Mouse (Mus musculus): ENCODE measurements at regions not wholly inside any gene's neighbourhood (a gene's known extent, or its start where the extent isn't known, plus 50 kb on each side); places are given as distances from the start of the nearest gene placed in this dataset.

GRCm38 (mm10) chr3:52535411-52536021, 267.4 kb downstream of the Foxo1 start:
- H3K4me1 ChIP-seq (ENCODE audit: control insufficient read depth, insufficient read depth, low read length), result no peaks in the 10 kb centered on the region
- TF ChIP-seq CTCF (IDR thresholded peaks at IDR 0.05; ENCODE audit: low read depth, low read length) (no peak), POLR2A (IDR thresholded peaks at IDR 0.05; ENCODE audit: borderline replicate concordance, low read depth, low read length) (no peak)
- H3K27ac ChIP-seq (ENCODE audit: insufficient read depth, low read depth, low read length), result no peak overlapping the region
- no peak overlapping the region for H3K4me3 ChIP-seq (ENCODE audit: insufficient read depth, low read length)

DNA sequence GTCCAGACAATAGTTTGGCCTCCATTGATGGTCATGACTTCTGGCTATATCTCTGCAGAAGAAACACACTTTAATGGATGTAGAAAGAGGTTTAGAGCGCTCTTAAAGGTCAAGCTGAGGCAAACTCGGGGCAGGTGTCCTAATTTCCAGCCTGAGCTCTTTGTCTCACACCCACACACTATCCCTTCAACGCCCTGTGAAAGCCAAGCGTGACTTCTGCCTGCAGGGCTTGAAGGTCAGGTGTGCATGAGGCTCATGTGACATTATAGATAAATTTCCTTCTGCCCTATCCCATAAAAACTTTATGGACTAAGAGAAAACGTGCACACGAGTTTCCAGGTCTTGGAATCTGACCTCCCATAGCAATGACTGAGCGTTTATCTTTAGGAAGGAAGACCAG, 266.0 kb downstream of the Foxo1 start:
- no peak overlapping the region for H3K27ac ChIP-seq (ENCODE audit: insufficient read depth, low read depth, low read length)
- TF ChIP-seq CTCF (IDR thresholded peaks at IDR 0.05; ENCODE audit: low read depth, low read length) (no peak), POLR2A (IDR thresholded peaks at IDR 0.05; ENCODE audit: borderline replicate concordance, low read depth, low read length) (no peak)
- no peaks in the 10 kb centered on the region for H3K4me1 ChIP-seq (ENCODE audit: control insufficient read depth, insufficient read depth, low read length)
- H3K4me3 ChIP-seq (ENCODE audit: insufficient read depth, low read length), result no peak overlapping the region

DNA sequence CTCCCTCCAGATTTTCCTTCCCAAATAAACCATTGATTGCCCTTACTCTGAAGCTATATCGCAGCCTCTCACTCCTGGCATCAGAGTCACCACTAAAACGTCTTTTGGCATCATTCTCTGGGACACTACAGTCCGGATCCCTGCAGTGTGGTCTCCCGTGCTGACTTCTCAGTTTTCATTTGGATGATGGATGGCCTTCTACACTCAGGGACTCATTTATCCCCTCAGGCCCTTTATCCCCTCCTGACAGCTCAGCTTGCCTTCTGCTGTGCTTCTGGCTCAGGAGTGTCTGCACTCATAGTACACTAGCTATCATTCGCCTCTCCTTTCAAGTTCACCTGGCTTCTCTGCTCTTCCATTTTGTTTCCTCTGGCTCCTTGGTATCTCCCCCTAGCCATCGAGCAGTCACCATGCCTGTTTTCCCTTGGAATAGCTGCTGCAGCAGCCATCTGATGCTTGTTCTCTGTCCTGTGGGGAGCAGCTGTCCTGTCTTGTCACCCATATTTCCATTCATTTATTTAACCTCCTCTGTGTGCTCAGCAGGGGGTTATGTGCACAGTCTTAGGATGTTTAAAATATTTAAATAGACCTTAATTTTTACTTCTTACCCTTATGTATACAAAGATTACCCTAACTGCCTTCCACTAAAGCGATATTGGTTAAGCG, 263.7 kb downstream of the Foxo1 start:
- no peaks in the 10 kb centered on the region for H3K4me1 ChIP-seq (ENCODE audit: control insufficient read depth, insufficient read depth, low read length)
- no peak overlapping the region for H3K27ac ChIP-seq (ENCODE audit: insufficient read depth, low read depth, low read length)
- no peak overlapping the region for H3K4me3 ChIP-seq (ENCODE audit: insufficient read depth, low read length)
- TF ChIP-seq CTCF (IDR thresholded peaks at IDR 0.05; ENCODE audit: low read depth, low read length) (no peak), POLR2A (IDR thresholded peaks at IDR 0.05; ENCODE audit: borderline replicate concordance, low read depth, low read length) (no peak)

- Histone ChIP-seq H3K27ac (ENCODE audit: insufficient read depth, low read depth, low read length) (no peak overlapping the region), H3K4me3 (ENCODE audit: insufficient read depth, low read length) (no peak overlapping the region), H3K4me1 (ENCODE audit: control insufficient read depth, insufficient read depth, low read length) (no peaks in the 10 kb centered on the region)
- TF ChIP-seq POLR2A (IDR thresholded peaks at IDR 0.05; ENCODE audit: borderline replicate concordance, low read depth, low read length), result no peak
- no peak for TF ChIP-seq CTCF (IDR thresholded peaks at IDR 0.05; ENCODE audit: low read depth, low read length)
These were observed 262.4 kb downstream of the Foxo1 start for GRCm38 (mm10) chr3:52530406-52530970.

DNA sequence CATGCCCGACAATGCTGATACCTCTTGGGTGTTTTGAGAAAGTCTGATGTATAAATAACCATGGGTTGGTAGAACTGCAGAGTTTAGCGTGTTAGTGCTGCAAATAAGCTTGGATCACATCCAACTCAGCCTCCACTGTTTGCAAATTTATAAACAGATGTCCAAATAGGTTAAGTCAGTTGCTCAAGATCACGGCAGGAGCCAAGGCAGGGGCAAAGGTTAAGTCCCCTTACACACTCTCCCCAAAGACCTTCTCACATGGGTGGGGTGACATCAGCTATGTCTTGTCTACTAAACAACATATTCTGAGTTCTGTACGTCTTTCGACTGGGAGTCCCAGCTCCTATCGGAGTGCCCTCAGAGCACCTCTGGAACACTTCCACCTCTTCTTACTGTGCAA, 261.0 kb downstream of the Foxo1 start:
- H3K4me1 ChIP-seq (ENCODE audit: control insufficient read depth, insufficient read depth, low read length), result no peaks in the 10 kb centered on the region
- H3K4me3 ChIP-seq (ENCODE audit: insufficient read depth, low read length), result no peak overlapping the region
- TF ChIP-seq CTCF (IDR thresholded peaks at IDR 0.05; ENCODE audit: low read depth, low read length), result no peak
- TF ChIP-seq POLR2A (IDR thresholded peaks at IDR 0.05; ENCODE audit: borderline replicate concordance, low read depth, low read length), result no peak
- H3K27ac ChIP-seq (ENCODE audit: insufficient read depth, low read depth, low read length), result no peak overlapping the region

GRCm38 (mm10) chr3:52528521-52528920, 260.4 kb downstream of the Foxo1 start:
- Histone ChIP-seq H3K4me1 (ENCODE audit: control insufficient read depth, insufficient read depth, low read length) (no peaks in the 10 kb centered on the region), H3K4me3 (ENCODE audit: insufficient read depth, low read length) (no peak overlapping the region), H3K27ac (ENCODE audit: insufficient read depth, low read depth, low read length) (no peak overlapping the region)
- TF ChIP-seq CTCF (IDR thresholded peaks at IDR 0.05; ENCODE audit: low read depth, low read length) (no peak), POLR2A (IDR thresholded peaks at IDR 0.05; ENCODE audit: borderline replicate concordance, low read depth, low read length) (no peak)

DNA sequence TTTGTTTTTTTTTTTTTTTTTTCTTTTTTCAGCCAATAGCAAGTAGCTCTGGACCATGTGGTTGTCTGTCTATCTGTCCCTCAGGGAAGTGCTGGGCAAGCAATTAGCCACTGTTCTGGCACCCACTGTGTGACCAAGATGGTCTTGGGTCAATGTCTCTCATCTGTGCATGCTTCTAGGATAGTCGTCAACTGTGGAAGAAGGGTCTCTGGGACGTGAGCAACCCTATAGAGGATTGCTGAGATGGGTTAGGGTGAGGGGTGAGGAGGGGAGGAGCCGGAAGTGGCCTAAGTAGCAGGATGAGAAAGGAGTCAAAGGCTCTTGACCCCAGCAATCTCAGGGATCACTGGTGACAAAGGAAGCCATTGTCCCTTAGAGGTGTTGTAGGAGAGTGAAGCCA, 259.6 kb downstream of the Foxo1 start:
- TF ChIP-seq CTCF (IDR thresholded peaks at IDR 0.05; ENCODE audit: low read depth, low read length) (no peak), POLR2A (IDR thresholded peaks at IDR 0.05; ENCODE audit: borderline replicate concordance, low read depth, low read length) (no peak)
- Histone ChIP-seq H3K4me3 (ENCODE audit: insufficient read depth, low read length) (no peak overlapping the region), H3K4me1 (ENCODE audit: control insufficient read depth, insufficient read depth, low read length) (no peaks in the 10 kb centered on the region), H3K27ac (ENCODE audit: insufficient read depth, low read depth, low read length) (no peak overlapping the region)

GRCm38 (mm10) chr3:52527010-52527754, 259.0 kb downstream of the Foxo1 start:
- no peak for TF ChIP-seq CTCF (IDR thresholded peaks at IDR 0.05; ENCODE audit: low read depth, low read length)
- no peak for TF ChIP-seq POLR2A (IDR thresholded peaks at IDR 0.05; ENCODE audit: borderline replicate concordance, low read depth, low read length)
- Histone ChIP-seq H3K4me3 (ENCODE audit: insufficient read depth, low read length) (no peak overlapping the region), H3K27ac (ENCODE audit: insufficient read depth, low read depth, low read length) (no peak overlapping the region), H3K4me1 (ENCODE audit: control insufficient read depth, insufficient read depth, low read length) (no peaks in the 10 kb centered on the region)

DNA sequence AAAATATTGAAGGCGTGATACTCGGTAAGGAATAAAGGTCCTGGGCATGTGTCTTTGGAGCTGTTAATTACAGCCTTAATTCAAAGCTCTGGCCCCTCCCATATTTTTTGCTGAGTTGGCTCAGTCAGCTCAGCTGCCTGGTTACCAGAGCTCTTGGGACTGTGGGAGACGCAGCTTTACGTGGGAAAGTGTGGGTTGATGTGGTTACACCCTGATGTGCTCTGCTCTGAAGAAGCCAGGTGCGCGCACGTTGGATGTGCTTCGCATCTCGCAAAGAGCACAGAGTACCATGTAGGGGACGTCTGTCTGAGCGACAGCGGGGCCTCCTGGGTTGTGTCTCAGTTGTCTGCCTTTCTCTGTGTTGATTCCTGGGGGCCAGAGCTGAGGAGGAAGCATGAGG, 254.8 kb downstream of the Foxo1 start:
- H3K4me1 ChIP-seq (ENCODE audit: control insufficient read depth, insufficient read depth, low read length), result no peaks in the 10 kb centered on the region
- no peak for TF ChIP-seq CTCF (IDR thresholded peaks at IDR 0.05; ENCODE audit: low read depth, low read length)
- no peak for TF ChIP-seq POLR2A (IDR thresholded peaks at IDR 0.05; ENCODE audit: borderline replicate concordance, low read depth, low read length)
- H3K4me3 ChIP-seq (ENCODE audit: insufficient read depth, low read length), result no peak overlapping the region
- no peak overlapping the region for H3K27ac ChIP-seq (ENCODE audit: insufficient read depth, low read depth, low read length)

DNA sequence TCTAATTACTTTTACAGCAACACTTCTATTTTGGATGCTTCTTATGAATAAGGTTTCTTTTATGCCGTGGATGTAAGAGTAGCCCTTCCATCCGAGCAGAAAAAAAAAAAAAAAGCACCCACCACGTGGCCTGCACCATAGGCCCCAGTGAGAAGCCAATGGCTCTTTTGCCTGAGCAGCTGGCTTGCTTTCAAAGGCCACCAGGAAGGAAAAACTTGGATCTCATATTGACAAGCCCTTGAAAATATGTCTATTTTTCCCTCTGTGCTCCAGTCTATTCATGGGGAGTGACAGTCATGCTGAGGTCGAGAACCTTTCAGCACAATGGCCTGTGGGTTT, 252.4 kb downstream of the Foxo1 start:
- H3K27ac ChIP-seq (ENCODE audit: insufficient read depth, low read depth, low read length), result no peak overlapping the region

More for the DNA sequence above, 252.4 kb downstream of the Foxo1 start:
- TF ChIP-seq POLR2A (IDR thresholded peaks at IDR 0.05; ENCODE audit: borderline replicate concordance, low read depth, low read length) (no peak), CTCF (IDR thresholded peaks at IDR 0.05; ENCODE audit: low read depth, low read length) (no peak)
- H3K4me3 ChIP-seq (ENCODE audit: insufficient read depth, low read length), result no peak overlapping the region
- H3K4me1 ChIP-seq (ENCODE audit: control insufficient read depth, insufficient read depth, low read length), result no peaks in the 10 kb centered on the region

All from bone marrow macrophage, adult 2 months (primary cell).